Mouse (Mus musculus): ENCODE data around the gene Tbc1d2. TPM values are rescaled to one million over a fixed set of nuclear protein-coding genes. Genes with fewer than 3 reads are reported as not detected.

Tbc1d2 gene
- polyA plus RNA-seq, 1 experiment from 2014 or later, result 2.7 TPM

- Histone ChIP-seq H3K4me2 (replicated peaks; ENCODE audit: low read depth) (no peak overlapping the region), H3K9me3 (ENCODE audit: control insufficient read depth, low read length) (no peaks in the 10 kb centered on the region), H3K27ac (replicated peaks) (no peak overlapping the region), H3K27me3 (ENCODE audit: control insufficient read depth, insufficient read depth, low read length) (no peaks in the 10 kb centered on the region), H3K9ac (ENCODE audit: low read length) (no peak overlapping the region), H3K36me3 (ENCODE audit: control insufficient read depth, insufficient read depth, low read length) (no peaks in the 10 kb centered on the region), H3K4me1 (replicated peaks; ENCODE audit: control insufficient read depth, insufficient read depth) (no peaks in the 10 kb centered on the region), H3K4me3 (ENCODE audit: low read depth, low read length) (no peak overlapping the region)
- no peak for ATAC-seq (ENCODE audit: low FRiP score, low TSS enrichment)
- WGBS, result 80% methylated on average over 11 of the region's 11 CpGs
- TF ChIP-seq EP300 (optimal IDR thresholded peaks at IDR 0.05) (no peak), CTCF (IDR thresholded peaks at IDR 0.05; ENCODE audit: low read depth) (no peak)
- DNase-seq (ENCODE audit: low spot score), result no peak
These were observed 21.9 kb downstream of the Tbc1d2 start for GRCm38 (mm10) chr4:46628081-46628480.

DNA sequence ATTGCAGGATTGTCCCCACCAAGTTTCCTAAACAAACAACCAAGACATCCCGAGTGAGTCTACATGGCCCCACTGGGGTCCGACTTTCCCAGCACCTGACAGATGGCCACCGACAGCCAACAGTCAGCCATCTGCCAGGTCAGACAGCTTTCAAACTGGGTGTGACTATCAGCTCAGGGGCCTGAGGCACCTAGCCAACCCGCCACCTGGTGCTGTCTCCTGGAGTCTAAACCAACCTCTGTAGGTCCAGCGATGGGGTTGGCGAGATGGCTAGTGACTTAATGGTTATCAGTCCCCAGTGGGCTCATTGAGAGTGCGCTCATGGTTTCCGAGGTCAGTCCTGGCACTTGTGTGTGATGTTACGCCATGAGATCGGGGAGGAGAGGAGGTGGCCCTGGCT, 24.9 kb downstream of the Tbc1d2 start:
- no peak overlapping the region for H3K27ac ChIP-seq (replicated peaks)
- no peaks in the 10 kb centered on the region for H3K9me3 ChIP-seq (ENCODE audit: control insufficient read depth, low read length)
- no peak overlapping the region for H3K4me3 ChIP-seq (ENCODE audit: low read depth, low read length)
- no peaks in the 10 kb centered on the region for H3K4me1 ChIP-seq (replicated peaks; ENCODE audit: control insufficient read depth, insufficient read depth)
- H3K36me3 ChIP-seq (ENCODE audit: control insufficient read depth, insufficient read depth, low read length), result no peaks in the 10 kb centered on the region
- no peaks in the 10 kb centered on the region for H3K27me3 ChIP-seq (ENCODE audit: control insufficient read depth, insufficient read depth, low read length)
- H3K9ac ChIP-seq (ENCODE audit: low read length), result no peak overlapping the region
- no peak overlapping the region for H3K4me2 ChIP-seq (replicated peaks; ENCODE audit: low read depth)
- no peak for ATAC-seq (ENCODE audit: low FRiP score, low TSS enrichment)
- TF ChIP-seq EP300 (optimal IDR thresholded peaks at IDR 0.05), result no peak
- no peak for TF ChIP-seq CTCF (IDR thresholded peaks at IDR 0.05; ENCODE audit: low read depth)
- DNase-seq (ENCODE audit: low spot score), result no peak
- 81% methylated on average over 10 of the region's 10 CpGs for WGBS

DNA sequence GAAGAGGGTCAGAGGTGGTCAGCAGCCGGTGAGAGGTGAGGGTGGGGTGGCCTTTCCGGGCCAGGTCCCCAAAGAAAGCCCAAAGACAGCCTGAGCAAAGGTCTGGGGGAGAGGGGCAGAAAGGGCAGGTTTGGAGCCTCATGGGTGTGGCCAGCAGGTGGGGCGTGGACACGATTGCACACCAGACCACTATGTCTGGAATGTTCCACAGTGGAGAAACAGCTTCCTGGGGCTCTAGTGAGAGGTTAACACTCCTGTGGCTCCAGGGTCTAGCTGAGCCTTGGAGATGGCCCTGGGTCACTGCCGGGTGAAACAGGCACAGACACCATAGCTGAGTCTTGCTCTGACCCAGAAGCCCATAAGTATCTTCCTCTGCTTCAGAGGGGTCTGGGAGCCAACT, 27.0 kb downstream of the Tbc1d2 start:
- no peak for DNase-seq (ENCODE audit: low spot score)
- Histone ChIP-seq H3K4me2 (replicated peaks; ENCODE audit: low read depth) (no peak overlapping the region), H3K27me3 (ENCODE audit: control insufficient read depth, insufficient read depth, low read length) (no peaks in the 10 kb centered on the region), H3K9ac (ENCODE audit: low read length) (no peak overlapping the region), H3K36me3 (ENCODE audit: control insufficient read depth, insufficient read depth, low read length) (no peaks in the 10 kb centered on the region), H3K9me3 (ENCODE audit: control insufficient read depth, low read length) (no peaks in the 10 kb centered on the region), H3K4me1 (replicated peaks; ENCODE audit: control insufficient read depth, insufficient read depth) (no peaks in the 10 kb centered on the region), H3K4me3 (ENCODE audit: low read depth, low read length) (no peak overlapping the region), H3K27ac (replicated peaks) (no peak overlapping the region)
- 57% methylated on average over 5 of the region's 5 CpGs for WGBS
- TF ChIP-seq EP300 (optimal IDR thresholded peaks at IDR 0.05) (no peak), CTCF (IDR thresholded peaks at IDR 0.05; ENCODE audit: low read depth) (no peak)
- ATAC-seq (ENCODE audit: low FRiP score, low TSS enrichment), result peak; percentile 15; the same call in 1 of the 2 replicates

DNA sequence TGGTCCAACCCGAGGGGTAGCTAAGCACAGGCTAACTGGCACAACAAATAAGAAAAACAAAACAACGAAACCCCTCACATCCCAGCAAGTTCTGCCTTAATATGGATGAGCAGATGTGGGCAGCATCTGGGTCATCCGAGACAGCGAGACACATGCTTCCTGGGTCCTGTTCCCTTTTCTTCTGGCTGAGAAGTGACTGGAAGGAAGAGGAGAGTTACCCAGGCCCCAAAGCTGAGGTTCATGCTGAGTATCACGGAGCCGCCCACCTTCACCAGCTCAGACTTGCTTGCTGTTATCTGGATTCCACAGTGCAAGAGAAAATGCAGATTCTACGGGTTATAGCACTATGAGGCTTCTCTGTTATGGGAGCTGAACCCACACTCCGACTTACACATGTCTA, 29.1 kb downstream of the Tbc1d2 start:
- 75% methylated on average over 8 of the region's 8 CpGs for WGBS
- ATAC-seq (ENCODE audit: low FRiP score, low TSS enrichment) (no peak), DNase-seq (ENCODE audit: low spot score) (no peak)
- TF ChIP-seq EP300 (optimal IDR thresholded peaks at IDR 0.05) (no peak), CTCF (IDR thresholded peaks at IDR 0.05; ENCODE audit: low read depth) (no peak)
- Histone ChIP-seq H3K4me1 (replicated peaks; ENCODE audit: control insufficient read depth, insufficient read depth) (no peaks in the 10 kb centered on the region), H3K27ac (replicated peaks) (no peak overlapping the region), H3K27me3 (ENCODE audit: control insufficient read depth, insufficient read depth, low read length) (no peaks in the 10 kb centered on the region), H3K4me2 (replicated peaks; ENCODE audit: low read depth) (no peak overlapping the region), H3K9me3 (ENCODE audit: control insufficient read depth, low read length) (no peaks in the 10 kb centered on the region), H3K9ac (ENCODE audit: low read length) (no peak overlapping the region), H3K4me3 (ENCODE audit: low read depth, low read length) (no peak overlapping the region), H3K36me3 (ENCODE audit: control insufficient read depth, insufficient read depth, low read length) (no peaks in the 10 kb centered on the region)

- no peak overlapping the region for H3K27ac ChIP-seq (replicated peaks)
- no peaks in the 10 kb centered on the region for H3K4me1 ChIP-seq (replicated peaks; ENCODE audit: control insufficient read depth, insufficient read depth)
- H3K9ac ChIP-seq (ENCODE audit: low read length), result no peak overlapping the region
- peak; percentile 65 for TF ChIP-seq CTCF (IDR thresholded peaks at IDR 0.05; ENCODE audit: low read depth)
- no peak for TF ChIP-seq EP300 (optimal IDR thresholded peaks at IDR 0.05)
- H3K9me3 ChIP-seq (ENCODE audit: control insufficient read depth, low read length), result no peaks in the 10 kb centered on the region
- WGBS, result 13% methylated on average over 22 of the region's 23 CpGs
- peak; percentile 64 for DNase-seq (ENCODE audit: low spot score)
- H3K36me3 ChIP-seq (ENCODE audit: control insufficient read depth, insufficient read depth, low read length), result no peaks in the 10 kb centered on the region
- no peaks in the 10 kb centered on the region for H3K27me3 ChIP-seq (ENCODE audit: control insufficient read depth, insufficient read depth, low read length)
- H3K4me3 ChIP-seq (ENCODE audit: low read depth, low read length), result no peak overlapping the region
- no peak overlapping the region for H3K4me2 ChIP-seq (replicated peaks; ENCODE audit: low read depth)
- peak; percentile 58 for ATAC-seq (ENCODE audit: low FRiP score, low TSS enrichment)
These were observed 29.7 kb downstream of the Tbc1d2 start for GRCm38 (mm10) chr4:46620330-46620729.

- no peaks in the 10 kb centered on the region for H3K9me3 ChIP-seq (ENCODE audit: control insufficient read depth, low read length)
- DNase-seq (ENCODE audit: low spot score) (peak; percentile 41), ATAC-seq (ENCODE audit: low FRiP score, low TSS enrichment) (no peak)
- H3K27ac ChIP-seq (replicated peaks), result no peak overlapping the region
- no peak overlapping the region for H3K9ac ChIP-seq (ENCODE audit: low read length)
- TF ChIP-seq CTCF (IDR thresholded peaks at IDR 0.05; ENCODE audit: low read depth) (peak; percentile 49), EP300 (optimal IDR thresholded peaks at IDR 0.05) (no peak)
- H3K4me1 ChIP-seq (replicated peaks; ENCODE audit: control insufficient read depth, insufficient read depth), result no peaks in the 10 kb centered on the region
- H3K4me2 ChIP-seq (replicated peaks; ENCODE audit: low read depth), result no peak overlapping the region
- H3K4me3 ChIP-seq (ENCODE audit: low read depth, low read length), result no peak overlapping the region
- H3K27me3 ChIP-seq (ENCODE audit: control insufficient read depth, insufficient read depth, low read length), result no peaks in the 10 kb centered on the region
- WGBS, result 64% methylated on average over 11 of the region's 11 CpGs
- H3K36me3 ChIP-seq (ENCODE audit: control insufficient read depth, insufficient read depth, low read length), result no peaks in the 10 kb centered on the region
These were observed 31.7 kb downstream of the Tbc1d2 start for GRCm38 (mm10) chr4:46618196-46618817.
